In the genomic region with DNA sequence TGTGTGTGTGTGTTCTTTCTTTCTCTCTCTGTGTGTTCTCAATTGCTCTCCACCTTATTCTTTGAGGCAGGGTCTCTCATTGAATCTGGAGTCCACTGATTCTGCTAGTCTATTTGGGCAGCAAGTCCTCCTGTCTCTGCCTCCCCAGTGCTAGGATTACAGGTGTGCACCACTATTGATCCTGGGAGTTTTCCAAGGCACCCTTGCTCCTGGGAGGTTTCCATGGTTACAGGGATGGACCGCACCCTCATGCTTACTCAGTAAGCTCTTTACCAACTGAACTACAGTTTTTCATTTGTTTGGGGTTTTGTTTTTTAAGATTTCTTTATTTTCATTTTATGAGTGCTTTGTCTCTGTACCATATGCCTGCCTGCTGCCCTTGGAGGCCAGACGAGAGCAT, we compare ENCODE assay signal across 19 mouse cellular contexts.
DNase-seq lines count a peak whose midpoint lies in the region; ATAC-seq and TF ChIP-seq lines count a peak whose summit lies in the region.
"Had no signal": no experiment of that assay in that cellular context is flagged by ENCODE, and none has a peak within 500 bp of the region (broad histone marks: within the 10 kb centered on the region; RNA-seq: fewer than 3 reads in every experiment).

No protein-coding gene starts in this region.

- 84% methylated on average over 2 of the region's 2 CpGs for WGBS in liver, postnatal 0 days (ENCODE audit: insufficient replicate concordance)
- 91% methylated on average over 2 of the region's 2 CpGs for WGBS in liver, embryonic 11.5 days

- no peak overlapping the region for H3K4me3 ChIP-seq in liver, postnatal 0 days (ENCODE audit: low read depth, low read length)
- no peak overlapping the region for H3K4me3 ChIP-seq in liver, embryonic 11.5 days (ENCODE audit: low read depth, low read length)
- H3K4me3 ChIP-seq: embryonic facial prominence, embryonic 10.5 days; embryonic facial prominence, embryonic 12.5 days; forebrain, embryonic 13.5 days; forebrain, embryonic 15.5 days had no signal

- peaks cover 11% of the 10 kb centered on the region for H3K36me3 ChIP-seq in liver, postnatal 0 days (replicated peaks; ENCODE audit: insufficient read depth, low read length)
- peaks cover 15% of the 10 kb centered on the region for H3K36me3 ChIP-seq in liver, embryonic 11.5 days (ENCODE audit: control insufficient read depth, insufficient read depth, low read length)
- H3K36me3 ChIP-seq: embryonic facial prominence, embryonic 10.5 days; embryonic facial prominence, embryonic 12.5 days; forebrain, embryonic 15.5 days had no signal

- ATAC-seq in liver, postnatal 0 days, result 0 out of 2 replicates have a peak, but pooled peaks have one; percentile 43
- ATAC-seq in liver, embryonic 11.5 days (replicated peaks; ENCODE audit: low FRiP score), result no peak
- ATAC-seq: activated CD4-positive, CD25-positive, alpha-beta regulatory T cell, adult 4 months; forebrain, embryonic 13.5 days; forebrain, embryonic 15.5 days; forebrain, postnatal 0 days had no signal

- H3K4me2 ChIP-seq in liver, postnatal 0 days (ENCODE audit: low read depth, low read length), result no peak overlapping the region
- H3K4me2 ChIP-seq in liver, embryonic 11.5 days, result no peak overlapping the region
- H3K4me2 ChIP-seq: embryonic facial prominence, embryonic 12.5 days; forebrain, embryonic 13.5 days; forebrain, embryonic 15.5 days had no signal

- H3K27me3 ChIP-seq in liver, postnatal 0 days (ENCODE audit: insufficient read depth, low read length), result no peaks in the 10 kb centered on the region
- H3K27me3 ChIP-seq in liver, embryonic 11.5 days (replicated peaks; ENCODE audit: control insufficient read depth, insufficient read depth, low read length), result no peaks in the 10 kb centered on the region
- H3K27me3 ChIP-seq: embryonic facial prominence, embryonic 12.5 days; forebrain, embryonic 13.5 days; forebrain, embryonic 15.5 days had no signal

- TF ChIP-seq CTCF in liver, postnatal 0 days (IDR thresholded peaks at IDR 0.05; ENCODE audit: low read depth), result no peak

- peak; percentile 0 for DNase-seq in layer of hippocampus, adult 9-11 months
- no peak for DNase-seq in layer of hippocampus, adult 18-20 months (ENCODE audit: low spot score in 2 of 2)
- no peak for DNase-seq in liver, postnatal 0 days
- no peak for DNase-seq in liver, embryonic 11.5 days (ENCODE audit: low spot score)
- no peak for DNase-seq in neural tube, embryonic 10.5 days (ENCODE audit: extremely low spot score, low spot score)
- DNase-seq: adrenal gland, adult 8-10 months; adrenal gland, postnatal 14 days; adrenal gland, postnatal 36 days; cerebellum, adult 11-12 months; cerebellum, adult 2 months; cerebellum, adult 9-10 months; cerebellum, postnatal 10 days; cerebellum, postnatal 25 days; forebrain, postnatal 0 days had no signal

- no peak overlapping the region for H3K27ac ChIP-seq in liver, postnatal 0 days (ENCODE audit: low read depth)
- no peak overlapping the region for H3K27ac ChIP-seq in liver, embryonic 11.5 days (ENCODE audit: low read depth, low read length)
- H3K27ac ChIP-seq: embryonic facial prominence, embryonic 10.5 days; embryonic facial prominence, embryonic 12.5 days; forebrain, embryonic 13.5 days; forebrain, embryonic 15.5 days had no signal

- peaks cover 2% of the 10 kb centered on the region for H3K4me1 ChIP-seq in liver, postnatal 0 days (ENCODE audit: insufficient read depth)
- no peaks in the 10 kb centered on the region for H3K4me1 ChIP-seq in liver, embryonic 11.5 days (replicated peaks; ENCODE audit: control insufficient read depth, insufficient read depth, low read length)

- no peaks in the 10 kb centered on the region for H3K9me3 ChIP-seq in liver, postnatal 0 days (ENCODE audit: low read length)
- no peaks in the 10 kb centered on the region for H3K9me3 ChIP-seq in liver, embryonic 11.5 days (ENCODE audit: control insufficient read depth, low read length)
- H3K9me3 ChIP-seq: embryonic facial prominence, embryonic 10.5 days; embryonic facial prominence, embryonic 12.5 days; forebrain, embryonic 13.5 days; forebrain, embryonic 15.5 days had no signal

- no peak for TF ChIP-seq EP300 in liver, postnatal 0 days (IDR thresholded peaks at IDR 0.05; ENCODE audit: low read depth)

- no peak overlapping the region for H3K9ac ChIP-seq in liver, postnatal 0 days (replicated peaks)
- H3K9ac ChIP-seq in liver, embryonic 11.5 days (ENCODE audit: low read depth, low read length), result no peak overlapping the region
- H3K9ac ChIP-seq: embryonic facial prominence, embryonic 12.5 days; forebrain, embryonic 13.5 days; forebrain, embryonic 15.5 days; forebrain, postnatal 0 days had no signal
